ENCODE assay signal across 8 mouse cellular contexts in the genomic region with DNA sequence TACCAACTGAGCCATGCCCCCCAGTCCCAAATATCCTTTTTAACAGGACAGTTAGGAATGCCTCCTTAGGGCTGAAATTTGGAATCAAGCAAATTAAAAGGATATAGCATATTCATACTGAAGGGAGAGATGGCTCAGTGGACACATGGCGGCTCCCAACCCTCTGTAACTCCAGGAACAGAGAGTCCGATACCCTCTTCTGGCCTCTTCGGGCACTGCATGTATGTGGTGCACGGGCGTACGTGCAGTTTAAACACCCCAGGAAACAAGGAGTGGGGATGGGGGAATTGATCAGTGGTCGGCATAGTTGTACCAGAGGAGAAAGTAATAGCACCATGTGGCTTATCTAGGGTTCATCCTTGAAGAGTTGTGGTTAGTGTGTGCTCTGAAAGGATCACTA. TPM values are rescaled to one million over a fixed set of nuclear protein-coding genes. Genes with fewer than 3 reads are reported as not detected.
DNase-seq lines count a peak whose midpoint lies in the region; ATAC-seq lines count a peak whose summit lies in the region.

No protein-coding gene starts in this region.

- ATAC-seq in common myeloid progenitor, adult 5-6 weeks (replicated peaks; ENCODE audit: low read depth, poor library complexity, severe bottlenecking) = peak; percentile 51

- peak; percentile 50 for DNase-seq in cerebellum, adult 9-10 months
- no peak for DNase-seq in cerebellum, adult 11 months
- DNase-seq in left cerebral cortex, postnatal 4 days = peak; percentile 39
- DNase-seq in left cerebral cortex, adult 9 months (ENCODE audit: low spot score in 2 of 2) = no peak
- DNase-seq in lung, postnatal 10 days = peak; percentile 67
- DNase-seq in layer of hippocampus, adult 9-11 months = no peak
- DNase-seq in yolk sac, embryonic 10.5 days (ENCODE audit: low spot score) = no peak

- intact Hi-C loops in left cerebral cortex, postnatal 4 days (cut with DNase I) = loop anchor here (2.0 kb wide), 1 partner anchor 416 kb away; no protein-coding TSS in a partner anchor

RNA-seq across cellular contexts. Expression of a gene that starts 18.9 kb away (rescaled TPM):
- 100 to 1,000 TPM; 179 to 181 TPM for total RNA-seq in left cerebral cortex, postnatal 4 days (2021)
- total RNA-seq in common myeloid progenitor, adult 5-6 weeks (2017) = 50.8 and 62.2 TPM in 2 replicates

RNA-seq across cellular contexts. Expression of a gene that starts 28.6 kb away (rescaled TPM):
- 1 to 10 TPM; 4.8 to 6.0 TPM for total RNA-seq in left cerebral cortex, postnatal 4 days (2021)
- 1.8 and 2.7 TPM in 2 replicates for total RNA-seq in common myeloid progenitor, adult 5-6 weeks (2017)

RNA-seq across cellular contexts. Expression of a gene that starts 28.8 kb away (rescaled TPM):
- total RNA-seq in left cerebral cortex, postnatal 4 days (2021) = 10 to 100 TPM; 13.0 to 13.2 TPM
- total RNA-seq in common myeloid progenitor, adult 5-6 weeks (2017) = 11.5 and 12.8 TPM in 2 replicates

RNA-seq across cellular contexts. Expression of a gene that starts 30.9 kb away (rescaled TPM):
- not detected for total RNA-seq in left cerebral cortex, postnatal 4 days (2021)
- total RNA-seq in common myeloid progenitor, adult 5-6 weeks (2017) = 0.58 TPM in 1 of 2 replicates, not detected in the other

Comparison
In these comparisons a context has a peak if more than half of its experiments do, and no peak if none do; other contexts are left out.
1. DNase-seq: peak in cerebellum, adult 9-10 months (single experiment), left cerebral cortex, postnatal 4 days (single experiment) and lung, postnatal 10 days (single experiment); none in cerebellum, adult 11 months (single experiment), left cerebral cortex, adult 9 months (0 of 2), layer of hippocampus, adult 9-11 months (single experiment) and yolk sac, embryonic 10.5 days (single experiment).